Mouse (Mus musculus) small intestine, adult 2 months (tissue): ENCODE results near the gene Nbas.

Experiments used
- CTCF ChIP-seq: fragments of 200-500 bp; IDR thresholded peaks from 2 replicates; pipeline ENCODE4 v1.5.1; 2012; ENCODE audit warnings: low read depth, mild to moderate bottlenecking, control low read depth, inconsistent platforms, low read length, moderate library complexity, mixed read lengths; ENCODE audit not compliant: insufficient replicate concordance, insufficient read length; ENCODE audit errors: extremely low read depth
- POLR2A ChIP-seq: fragments of 200-500 bp; IDR thresholded peaks from 2 replicates; pipeline ENCODE4 v1.6.1; 2012; ENCODE audit warnings: low read depth, mild to moderate bottlenecking, control low read depth, inconsistent platforms, low read length, moderate library complexity

GRCm38 (mm10) chr12:13575158-13575557 lies 306.2 kb downstream of the Nbas start:
- TF ChIP-seq CTCF (no peak), POLR2A (no peak)
